Mouse (Mus musculus) liver, embryonic 14.5 days (tissue): Measurements from ENCODE around the gene Zg16.

Experiments
- CTCF ChIP-seq: IDR thresholded peaks from 2 replicates; pipeline ENCODE4 v1.5.1; 2016; ENCODE audit warnings: antibody characterized with exemption, low read depth, control low read depth
- EP300 ChIP-seq: IDR thresholded peaks from 2 replicates; pipeline ENCODE4 v1.6.1; 2016; ENCODE audit warnings: antibody characterized with exemption, low read depth

- no peak for TF ChIP-seq EP300
- no peak for TF ChIP-seq CTCF
Measured at GRCm38 (mm10) chr7:127121061-127121910, 34.2 kb upstream of the Zg16 start.
